Mouse (Mus musculus) ovary, postnatal 14 days (tissue): ENCODE data around the gene Olfr907.

Experiments used
- DNase-seq: peaks from one replicate; pipeline ENCODE4 v3.0.0; 2022; ENCODE audit warnings: low spot score

Gene Olfr907

DNA sequence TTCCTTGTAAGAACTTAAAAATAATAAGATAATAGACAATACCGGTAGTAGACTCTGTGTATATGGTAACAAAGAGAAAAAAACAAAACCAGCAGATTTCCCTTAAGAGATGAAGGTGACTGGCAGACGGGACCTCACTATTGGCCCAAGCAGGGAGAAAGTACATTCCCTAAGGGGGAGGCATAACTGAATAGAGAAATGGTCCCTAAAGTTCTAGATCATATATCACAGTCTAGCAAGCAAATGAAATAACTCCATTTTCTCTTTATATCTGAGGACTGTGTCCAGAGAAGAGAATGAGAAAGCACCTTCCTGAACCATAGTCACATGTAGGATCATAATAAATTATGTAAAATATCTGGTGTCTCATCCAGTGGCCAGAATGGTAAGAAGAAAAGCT lies at the start of gene Olfr907:
Gene Olfr907 (plus strand): TSS at position 301 of the 400 bp plus-strand sequence.
- no peak for DNase-seq

DNA sequence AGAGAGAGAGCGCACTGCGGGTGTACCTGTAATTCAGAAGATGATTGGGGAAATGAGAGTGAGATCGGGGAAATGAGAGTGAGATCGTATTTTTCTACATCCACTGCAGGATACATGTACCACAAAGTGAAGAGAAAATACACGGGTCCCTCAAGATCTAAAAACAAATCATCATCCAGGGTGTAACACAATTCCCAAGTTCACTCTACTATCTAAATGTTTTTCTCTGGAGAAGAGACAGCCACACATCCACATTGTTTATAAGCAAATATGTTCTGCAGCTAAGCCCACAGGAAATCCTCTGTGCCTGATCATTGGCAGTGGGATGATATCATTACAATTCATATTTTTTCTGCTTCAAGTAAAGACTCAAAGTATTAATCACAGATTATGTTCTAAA lies 48.2 kb upstream of the Olfr907 start, which contains the start of gene Olfr902:
Gene Olfr902 (plus strand): TSS at position 301 of the 400 bp plus-strand sequence.
- no peak for DNase-seq

DNA sequence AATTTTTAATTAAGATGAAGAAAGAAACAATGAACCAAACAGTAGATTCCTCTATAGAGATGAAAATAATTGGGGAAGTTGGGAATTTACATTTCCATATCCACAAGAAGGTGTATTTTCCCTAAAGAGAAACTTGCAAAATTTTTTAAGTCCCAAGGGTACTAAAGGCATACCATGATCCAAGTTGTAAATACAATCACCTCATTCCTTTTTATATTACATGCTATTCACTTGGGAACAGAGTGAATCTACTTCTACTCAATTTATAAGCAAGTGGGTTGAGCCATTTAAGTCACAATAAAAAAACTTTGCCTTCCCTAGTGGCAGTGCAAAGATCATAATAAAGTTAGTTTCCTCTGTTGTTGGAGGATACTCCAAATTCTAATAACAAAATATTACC lies 32.8 kb upstream of the Olfr907 start, which contains the start of gene Olfr904:
Gene Olfr904 (plus strand): TSS at position 301 of the 400 bp plus-strand sequence.
- no peak for DNase-seq

DNA sequence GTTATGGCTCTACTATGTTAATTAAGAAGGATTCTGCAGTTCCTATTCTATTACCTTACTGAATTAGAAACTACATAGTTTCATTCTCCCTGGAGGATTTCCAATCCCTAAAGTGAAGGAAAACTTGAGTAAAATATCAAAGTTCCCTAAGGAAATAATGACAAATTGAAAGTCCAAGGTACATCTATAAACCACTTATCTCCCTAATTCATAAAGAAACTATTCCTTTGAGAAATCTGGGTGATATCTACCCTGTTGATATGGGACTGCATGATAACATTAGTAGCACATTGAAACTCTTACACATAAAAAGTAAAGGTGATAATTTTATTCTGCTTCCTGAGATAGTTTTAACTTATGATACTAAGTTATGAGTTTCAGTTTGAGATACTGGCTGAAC lies 24.8 kb upstream of the Olfr907 start, which contains the start of gene Olfr905:
Gene Olfr905 (plus strand): TSS at position 301 of the 400 bp plus-strand sequence.
- no peak for DNase-seq

DNA sequence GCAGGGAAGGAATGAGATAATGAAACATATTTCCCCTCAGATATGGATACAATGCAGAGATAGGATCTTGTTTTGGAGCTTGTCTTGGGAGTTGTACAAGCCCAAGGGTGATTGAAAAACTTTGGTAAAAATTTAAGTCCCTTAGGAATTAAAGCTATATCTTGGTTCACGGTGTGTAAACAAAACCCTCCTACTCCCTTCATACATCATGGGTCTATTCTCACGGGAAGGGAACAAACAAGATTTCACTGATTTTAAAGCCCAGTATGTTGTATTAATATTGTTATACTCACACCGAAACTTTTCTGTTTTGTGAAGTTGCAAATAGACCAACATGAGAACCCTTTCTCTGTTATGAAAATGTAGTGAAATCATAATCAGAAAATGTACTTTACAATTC lies 8.8 kb upstream of the Olfr907 start, which contains the start of gene Olfr906:
Gene Olfr906 (plus strand): TSS at position 301 of the 400 bp plus-strand sequence.
- no peak for DNase-seq

DNA sequence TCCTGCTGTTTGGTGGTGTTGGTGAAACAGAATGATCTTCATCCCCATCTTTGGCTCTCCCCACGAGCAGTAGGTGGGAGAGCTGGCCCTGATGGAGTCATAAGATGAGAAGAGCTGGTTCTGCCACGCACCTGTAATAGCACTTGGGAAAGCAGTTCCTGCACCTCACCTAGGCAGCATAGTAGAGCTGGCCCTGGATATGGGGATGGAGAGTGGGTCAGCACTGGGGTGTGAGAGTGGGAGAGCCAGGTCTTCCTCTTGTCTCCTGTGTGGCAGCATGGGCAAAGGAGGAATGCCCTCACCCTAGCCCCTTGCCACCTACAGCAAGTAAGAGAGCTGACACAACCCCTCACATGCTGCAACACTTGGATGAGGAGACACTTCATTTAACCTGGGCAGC lies 16.8 kb downstream of the Olfr907 start:
- DNase-seq: no peak

DNA sequence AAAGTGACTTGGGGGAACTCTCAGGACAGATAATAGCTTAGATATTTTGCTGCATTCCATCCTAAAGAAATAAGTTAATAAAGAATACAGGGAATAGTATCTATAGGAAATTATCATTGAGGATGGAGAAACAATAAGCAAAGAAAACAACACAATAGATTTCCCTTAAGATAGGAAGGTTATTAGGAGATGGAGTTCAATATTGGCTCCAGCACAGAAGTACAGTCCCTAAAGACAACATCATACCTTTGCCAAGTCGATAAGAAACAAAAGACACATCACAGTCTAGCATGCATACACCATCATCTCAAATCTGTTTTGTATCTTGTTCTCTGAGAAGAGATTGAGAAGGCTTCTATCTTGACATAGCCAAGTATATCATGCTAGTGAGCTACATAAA lies 25.7 kb downstream of the Olfr907 start, which contains the start of gene Olfr911-ps1:
Gene Olfr911-ps1 (plus strand): TSS at position 301 of the 400 bp plus-strand sequence.
- no peak for DNase-seq

DNA sequence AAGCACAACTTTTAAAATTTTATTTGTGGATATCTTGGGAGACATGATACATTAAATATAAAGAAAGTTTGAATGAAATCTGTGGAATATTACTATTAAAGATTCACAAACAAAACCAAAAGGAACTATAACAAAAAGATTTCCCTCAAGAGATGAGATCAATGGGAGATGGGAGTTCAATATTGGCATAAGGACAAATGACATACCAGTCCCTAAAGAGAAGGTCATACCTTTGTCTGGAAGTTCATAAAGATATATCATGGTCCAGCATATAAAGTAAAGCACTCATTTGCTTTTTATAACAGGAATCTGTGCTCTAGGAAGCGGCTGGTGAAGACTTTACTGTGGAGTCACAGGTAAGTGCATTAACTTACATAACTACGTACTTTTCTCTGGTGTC lies 41.9 kb downstream of the Olfr907 start, which contains the start of gene Olfr910:
Gene Olfr910 (plus strand): TSS at position 301 of the 400 bp plus-strand sequence.
- no peak for DNase-seq
